Mouse (Mus musculus) stomach, postnatal 0 days (tissue): Measurements from ENCODE around the gene Astn2.

Experiments
- CTCF ChIP-seq: IDR thresholded peaks from 2 replicates; pipeline ENCODE4 v1.5.1; 2016; ENCODE audit warnings: antibody characterized with exemption, low read depth, mild to moderate bottlenecking, moderate library complexity
- EP300 ChIP-seq: optimal IDR thresholded peaks from 2 replicates; pipeline ENCODE3; 2016; ENCODE audit warnings: antibody characterized with exemption

DNA sequence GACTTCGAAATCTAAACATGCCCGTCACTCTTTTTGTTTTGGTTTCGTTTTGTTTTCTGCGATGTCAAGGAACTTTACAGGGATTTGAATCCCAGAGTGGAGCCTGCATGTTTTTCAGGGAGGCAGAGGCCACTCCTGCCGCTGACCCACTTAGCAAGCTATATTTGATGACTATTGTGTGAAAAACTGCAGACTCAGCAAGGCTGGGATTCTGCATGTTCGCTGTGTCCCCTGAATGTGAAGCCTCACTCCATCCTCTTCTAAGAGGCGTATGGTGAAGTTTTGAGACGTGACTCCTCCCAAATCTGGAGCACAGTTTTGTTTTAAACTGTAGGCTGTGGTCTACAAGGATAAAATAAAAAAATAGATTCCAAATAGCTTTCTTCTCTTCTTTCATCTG lies 10.4 kb upstream of the Astn2 start:
- TF ChIP-seq CTCF (no peak), EP300 (no peak)
